Mouse (Mus musculus) kidney, embryonic 14.5 days (tissue): ENCODE measurements around the gene Umad1. TPM values are rescaled to one million over a fixed set of nuclear protein-coding genes. Genes with fewer than 3 reads are reported as not detected.
A peak's percentile ranks its signal among the peaks of the same experiment; 100 is the strongest.

Experiments
- ATAC-seq: fragments of 200-750 bp; cut with Nextera tagmentation; 2 replicates; pipeline ENCODE4 v1.8.0; 2017; ENCODE audit warnings: moderate number of reproducible peaks, mild to moderate bottlenecking, moderate TSS enrichment, moderate library complexity; ENCODE audit not compliant: low FRiP score, low TSS enrichment
- H3K27ac ChIP-seq: fragments of 300-500 bp; sonication (generic); 2 replicates; pipeline ENCODE4 v1.5.1; 2014; ENCODE audit warnings: low read depth, mild to moderate bottlenecking, low read length, moderate library complexity, mixed read lengths
- H3K27me3 ChIP-seq: fragments of 300-500 bp; sonication (generic); 2 replicates; pipeline ENCODE4 v1.6.1; 2014; ENCODE audit warnings: mild to moderate bottlenecking, low read length; ENCODE audit not compliant: control insufficient read depth, insufficient read depth
- H3K36me3 ChIP-seq: fragments of 300-500 bp; sonication (generic); 2 replicates; pipeline ENCODE4 v1.6.1; 2014; ENCODE audit warnings: low read length, mixed read lengths; ENCODE audit not compliant: control insufficient read depth, insufficient read depth
- H3K4me1 ChIP-seq: fragments of 300-500 bp; sonication (generic); 2 replicates; pipeline ENCODE4 v1.6.1; 2014; ENCODE audit warnings: low read length, mixed read lengths; ENCODE audit not compliant: control insufficient read depth, insufficient read depth
- H3K4me2 ChIP-seq: fragments of 300-500 bp; sonication (generic); replicated peaks from 2 replicates; pipeline ENCODE4 v1.6.1; 2014; ENCODE audit warnings: low read depth, mild to moderate bottlenecking, low read length
- H3K4me3 ChIP-seq: fragments of 300-500 bp; sonication (generic); 2 replicates; pipeline ENCODE4 v1.5.1; 2014; ENCODE audit warnings: mild to moderate bottlenecking, low read length
- H3K9ac ChIP-seq: fragments of 300-500 bp; sonication (generic); 2 replicates; pipeline ENCODE4 v1.6.1; 2014; ENCODE audit warnings: low read depth, mild to moderate bottlenecking, low read length, moderate library complexity
- H3K9me3 ChIP-seq: fragments of 300-500 bp; sonication (generic); 2 replicates; pipeline ENCODE4 v1.6.1; 2016; ENCODE audit warnings: low read length; ENCODE audit not compliant: control insufficient read depth
- WGBS: fragments of 180-500 bp; shearing (Covaris S2); extraction: QIAGEN DNeasy Blood & Tissue Kit; methylation state at CpG from one replicate; pipeline ENCODE4 v1.1.7; 2014; 5-methylcytosine and 5-hydroxymethylcytosine counted together
- polyA plus RNA-seq: library from polyadenylated mRNA; unstranded; fragments of >200 nt; fragmentation: Nextera tagmentation; extraction: Ambion mirVana; gene quantifications from 2 replicates; pipeline ENCODE4 v1.2.1, GENCODE M21; 2014

The Umad1 gene
- polyA plus RNA-seq, 1 experiment from 2014 or later: 19.7 TPM

- Histone ChIP-seq H3K27me3 (no peaks in the 10 kb centered on the region), H3K4me1 (no peaks in the 10 kb centered on the region), H3K9ac (no peak overlapping the region), H3K4me2 (no peak overlapping the region), H3K4me3 (no peak overlapping the region), H3K36me3 (no peaks in the 10 kb centered on the region), H3K9me3 (no peaks in the 10 kb centered on the region), H3K27ac (no peak overlapping the region)
- WGBS: 85% methylated on average over 6 of the region's 6 CpGs
- no peak for ATAC-seq
Measured at GRCm38 (mm10) chr6:8390296-8390695, 131.2 kb downstream of the Umad1 start.

- Histone ChIP-seq H3K9me3 (no peaks in the 10 kb centered on the region), H3K9ac (no peak overlapping the region), H3K27ac (no peak overlapping the region), H3K36me3 (no peaks in the 10 kb centered on the region), H3K4me3 (no peak overlapping the region), H3K4me2 (no peak overlapping the region), H3K4me1 (no peaks in the 10 kb centered on the region), H3K27me3 (no peaks in the 10 kb centered on the region)
- 86% methylated on average over 2 of the region's 2 CpGs for WGBS
- ATAC-seq: no peak
Measured at GRCm38 (mm10) chr6:8390935-8391334, 131.8 kb downstream of the Umad1 start.

- H3K36me3 ChIP-seq: no peaks in the 10 kb centered on the region
- H3K4me1 ChIP-seq: no peaks in the 10 kb centered on the region
- no peaks in the 10 kb centered on the region for H3K9me3 ChIP-seq
- H3K27ac ChIP-seq: no peak overlapping the region
- ATAC-seq: no peak
- H3K9ac ChIP-seq: no peak overlapping the region
- H3K27me3 ChIP-seq: no peaks in the 10 kb centered on the region
- H3K4me3 ChIP-seq: no peak overlapping the region
- WGBS: 87% methylated on average over 4 of the region's 4 CpGs
- H3K4me2 ChIP-seq: no peak overlapping the region
Measured at GRCm38 (mm10) chr6:8393029-8393428, 133.9 kb downstream of the Umad1 start.

GRCm38 (mm10) chr6:8394044-8394443 lies 135.0 kb downstream of the Umad1 start:
- no peaks in the 10 kb centered on the region for H3K4me1 ChIP-seq
- H3K27me3 ChIP-seq: no peaks in the 10 kb centered on the region
- H3K27ac ChIP-seq: no peak overlapping the region
- H3K9me3 ChIP-seq: no peaks in the 10 kb centered on the region
- no peak overlapping the region for H3K4me2 ChIP-seq
- no peak overlapping the region for H3K9ac ChIP-seq
- H3K36me3 ChIP-seq: no peaks in the 10 kb centered on the region
- no peak for ATAC-seq
- no peak overlapping the region for H3K4me3 ChIP-seq

GRCm38 (mm10) chr6:8395061-8395460 lies 136.0 kb downstream of the Umad1 start:
- H3K27ac ChIP-seq: no peak overlapping the region
- H3K9me3 ChIP-seq: no peaks in the 10 kb centered on the region
- no peaks in the 10 kb centered on the region for H3K27me3 ChIP-seq
- no peaks in the 10 kb centered on the region for H3K4me1 ChIP-seq
- no peak overlapping the region for H3K4me3 ChIP-seq
- H3K4me2 ChIP-seq: no peak overlapping the region
- WGBS: 22% methylated on average over 4 of the region's 4 CpGs
- 0 out of 2 replicates have a peak, but pooled peaks have one; percentile 62 for ATAC-seq
- no peaks in the 10 kb centered on the region for H3K36me3 ChIP-seq
- H3K9ac ChIP-seq: no peak overlapping the region

GRCm38 (mm10) chr6:8397252-8397651 lies 138.2 kb downstream of the Umad1 start:
- Histone ChIP-seq H3K36me3 (no peaks in the 10 kb centered on the region), H3K4me1 (no peaks in the 10 kb centered on the region), H3K27me3 (no peaks in the 10 kb centered on the region), H3K9me3 (no peaks in the 10 kb centered on the region), H3K4me3 (no peak overlapping the region), H3K27ac (no peak overlapping the region), H3K4me2 (no peak overlapping the region), H3K9ac (no peak overlapping the region)
- WGBS: 90% methylated on average over 7 of the region's 7 CpGs
- ATAC-seq: no peak

GRCm38 (mm10) chr6:8399710-8400109 lies 140.6 kb downstream of the Umad1 start:
- Histone ChIP-seq H3K4me3 (no peak overlapping the region), H3K36me3 (peaks cover 3% of the 10 kb centered on the region; the same call in 1 of the 2 replicates), H3K9ac (no peak overlapping the region), H3K27ac (no peak overlapping the region), H3K4me1 (no peaks in the 10 kb centered on the region), H3K27me3 (no peaks in the 10 kb centered on the region), H3K4me2 (no peak overlapping the region), H3K9me3 (no peaks in the 10 kb centered on the region)
- WGBS: 94% methylated on average over 1 of the region's 1 CpGs
- no peak for ATAC-seq

- Histone ChIP-seq H3K27ac (no peak overlapping the region), H3K4me3 (no peak overlapping the region), H3K27me3 (no peaks in the 10 kb centered on the region), H3K4me2 (no peak overlapping the region), H3K9me3 (no peaks in the 10 kb centered on the region), H3K36me3 (peaks cover 3% of the 10 kb centered on the region; the same call in 1 of the 2 replicates), H3K4me1 (no peaks in the 10 kb centered on the region), H3K9ac (no peak overlapping the region)
- WGBS: 86% methylated on average over 5 of the region's 5 CpGs
- ATAC-seq: no peak
Measured at GRCm38 (mm10) chr6:8403127-8403526, 144.0 kb downstream of the Umad1 start.

GRCm38 (mm10) chr6:8405844-8406243 lies 146.8 kb downstream of the Umad1 start:
- Histone ChIP-seq H3K36me3 (peaks cover 3% of the 10 kb centered on the region; the same call in 1 of the 2 replicates), H3K27me3 (no peaks in the 10 kb centered on the region), H3K9ac (no peak overlapping the region), H3K4me2 (no peak overlapping the region), H3K9me3 (no peaks in the 10 kb centered on the region), H3K4me3 (no peak overlapping the region), H3K4me1 (no peaks in the 10 kb centered on the region), H3K27ac (no peak overlapping the region)
- 90% methylated on average over 5 of the region's 5 CpGs for WGBS
- no peak for ATAC-seq
